Mouse (Mus musculus) limb, embryonic 10.5 days (tissue): Measurements from ENCODE around the gene Myo1d. TPM values are rescaled to one million over a fixed set of nuclear protein-coding genes. Genes with fewer than 3 reads are reported as not detected.

Source experiments
- DNase-seq: peaks from one replicate; pipeline ENCODE4 v3.0.0-alpha.2; 2017; ENCODE audit warnings: low spot score
- H3K27ac ChIP-seq: fragments of 300-500 bp; sonication (generic); 2 replicates; pipeline ENCODE4 v1.5.1; 2016; ENCODE audit warnings: mild to moderate bottlenecking
- H3K27me3 ChIP-seq: fragments of 300-500 bp; sonication (generic); 2 replicates; pipeline ENCODE4 v1.6.1; 2016; ENCODE audit warnings: low read depth, mild to moderate bottlenecking; ENCODE audit not compliant: poor library complexity, severe bottlenecking
- H3K36me3 ChIP-seq: fragments of 300-500 bp; sonication (generic); 2 replicates; pipeline ENCODE4 v1.6.1; 2016; ENCODE audit warnings: mild to moderate bottlenecking, moderate library complexity
- H3K4me1 ChIP-seq: fragments of 300-500 bp; sonication (generic); 2 replicates; pipeline ENCODE4 v1.6.1; 2016
- H3K4me3 ChIP-seq: fragments of 300-500 bp; sonication (generic); 2 replicates; pipeline ENCODE4 v1.5.1; 2016; ENCODE audit warnings: mild to moderate bottlenecking, moderate library complexity
- H3K9me3 ChIP-seq: fragments of 300-500 bp; sonication (generic); replicated peaks from 2 replicates; pipeline ENCODE4 v1.6.1; 2016; ENCODE audit warnings: mild to moderate bottlenecking
- WGBS: fragments of 180-500 bp; shearing (Covaris S2); methylation state at CpG from one replicate; pipeline ENCODE4 v1.1.7; 2016; 5-methylcytosine and 5-hydroxymethylcytosine counted together
- polyA plus RNA-seq: library from polyadenylated mRNA; unstranded; fragments of >200 nt; fragmentation: Nextera tagmentation; extraction: Ambion mirVana; gene quantifications from 2 replicates; pipeline ENCODE4 v1.2.1, GENCODE M21; 2016

Gene Myo1d
- polyA plus RNA-seq, 1 experiment from 2014 or later: 4.6 TPM

DNA sequence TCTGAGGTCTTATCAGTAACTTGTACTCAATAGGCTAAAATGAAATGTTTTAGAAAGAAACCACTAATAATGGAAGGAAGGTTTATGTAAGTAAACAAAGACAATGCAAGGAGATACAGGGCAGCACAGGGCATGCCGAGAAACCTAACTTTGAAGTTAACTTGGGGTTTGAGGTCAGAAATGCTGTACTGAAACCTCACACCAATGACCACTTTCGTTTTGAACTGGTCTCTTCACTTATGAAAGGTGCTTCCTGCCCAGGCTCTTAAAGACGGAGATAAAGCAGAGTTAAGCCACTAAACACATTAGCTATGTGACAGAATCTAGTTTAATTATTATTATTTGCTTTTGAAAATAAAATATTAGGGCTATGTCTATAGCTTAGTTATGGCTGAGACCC is 204.0 kb downstream of the Myo1d start:
- H3K4me3 ChIP-seq: no peak overlapping the region

DNA sequence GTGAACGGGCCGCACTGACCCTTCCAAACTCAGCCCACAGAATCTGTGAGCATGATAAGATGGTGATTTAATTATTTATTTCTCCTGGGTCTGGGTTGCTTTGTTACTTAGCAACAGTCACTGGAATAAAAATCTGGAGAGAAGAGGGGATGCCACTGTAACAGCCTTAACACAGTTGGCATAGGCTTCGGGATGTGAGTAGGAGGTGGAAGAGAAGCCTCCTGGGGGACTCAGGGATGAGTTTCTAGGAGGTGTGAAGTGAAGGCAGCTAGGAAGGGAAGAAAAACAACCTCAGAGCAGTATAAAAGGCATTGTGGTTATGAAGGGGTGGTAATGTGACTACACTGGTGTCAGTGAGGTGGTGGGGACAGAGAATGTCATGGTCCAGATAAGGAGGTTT is 213.5 kb downstream of the Myo1d start:
- Histone ChIP-seq H3K4me1 (0 out of 2 replicates have a peak, but pooled peaks cover 2% of the 10 kb centered on the region), H3K4me3 (no peak overlapping the region), H3K27ac (no peak overlapping the region), H3K27me3 (no peaks in the 10 kb centered on the region), H3K9me3 (no peaks in the 10 kb centered on the region), H3K36me3 (no peaks in the 10 kb centered on the region)
- no peak for DNase-seq
- WGBS: 77% methylated on average over 3 of the region's 3 CpGs

More for the DNA sequence above, 204.0 kb downstream of the Myo1d start:
- Histone ChIP-seq H3K27ac (no peak overlapping the region), H3K27me3 (no peaks in the 10 kb centered on the region), H3K36me3 (no peaks in the 10 kb centered on the region), H3K9me3 (no peaks in the 10 kb centered on the region), H3K4me1 (peaks cover 8% of the 10 kb centered on the region)
- 88% methylated on average over 3 of the region's 3 CpGs for WGBS
- DNase-seq: no peak

DNA sequence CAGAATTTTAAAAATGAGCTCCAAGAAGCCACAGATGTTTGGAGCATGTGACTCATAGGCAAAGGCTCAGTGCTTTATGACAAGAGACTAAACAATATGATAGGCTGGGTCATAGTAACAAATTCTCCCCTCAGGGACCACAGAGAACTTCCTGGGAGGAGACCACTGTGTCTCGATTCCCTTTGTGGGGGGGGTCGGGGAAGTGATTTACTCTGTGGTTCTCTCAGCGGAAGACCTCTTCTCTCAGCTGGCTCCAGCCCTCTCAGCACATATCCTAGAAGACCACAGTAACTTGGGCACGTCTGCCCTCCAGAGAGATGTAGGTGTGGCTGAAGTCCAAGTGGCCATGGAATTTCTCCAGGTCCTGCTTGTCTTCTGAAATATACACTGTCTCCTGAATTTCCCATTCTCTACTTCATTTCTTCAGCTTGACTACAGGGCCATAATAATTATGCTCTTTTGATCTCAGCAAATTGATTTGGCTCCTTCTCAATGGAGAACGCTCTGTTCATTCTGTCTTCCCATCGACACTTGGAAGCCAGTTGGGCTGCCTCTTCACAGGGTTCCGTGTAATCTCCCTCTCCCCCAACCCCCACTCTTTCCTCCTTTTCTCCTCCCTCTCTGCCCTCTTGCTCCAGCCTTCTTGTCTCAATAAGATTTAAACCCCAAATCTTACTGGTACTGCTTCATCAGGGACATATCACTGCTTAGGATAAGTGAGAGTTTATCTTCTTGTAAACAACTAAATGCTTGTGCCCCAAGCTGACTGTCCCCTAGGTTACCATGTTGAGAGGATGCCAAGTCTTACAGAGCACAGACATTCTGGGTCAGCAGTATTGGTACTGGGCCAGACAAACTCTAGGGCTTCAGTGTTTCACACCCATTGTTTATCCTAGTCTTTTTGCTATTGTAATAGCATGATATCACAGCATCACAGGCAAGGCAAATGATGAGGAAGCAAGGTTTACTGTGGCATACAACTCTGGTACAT is 214.6 kb downstream of the Myo1d start:
- Histone ChIP-seq H3K4me1 (0 out of 2 replicates have a peak, but pooled peaks cover 2% of the 10 kb centered on the region), H3K27me3 (no peaks in the 10 kb centered on the region), H3K27ac (no peak overlapping the region), H3K9me3 (no peaks in the 10 kb centered on the region), H3K4me3 (no peak overlapping the region), H3K36me3 (no peaks in the 10 kb centered on the region)
- no peak for DNase-seq
- WGBS: 86% methylated on average over 7 of the region's 7 CpGs

DNA sequence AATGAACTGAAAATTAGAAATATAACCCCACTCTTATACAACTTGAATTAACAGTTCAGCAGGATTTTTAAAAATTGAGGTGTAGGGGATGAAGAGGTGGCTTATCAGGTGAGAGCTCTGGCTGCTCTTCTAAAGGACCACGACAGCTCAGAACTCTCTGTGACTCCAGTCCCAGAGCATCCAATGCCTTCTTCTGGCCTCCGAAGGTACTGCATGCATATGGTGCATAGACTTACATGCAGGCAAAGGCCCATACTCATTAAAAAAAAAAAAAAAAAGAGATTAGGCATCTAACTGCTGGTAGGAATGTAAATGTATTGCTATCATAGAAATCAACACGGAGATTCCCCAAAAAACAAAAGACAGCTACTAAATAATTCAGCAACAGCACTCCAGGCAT is 217.3 kb downstream of the Myo1d start:
- Histone ChIP-seq H3K4me1 (0 out of 2 replicates have a peak, but pooled peaks cover 2% of the 10 kb centered on the region), H3K9me3 (no peaks in the 10 kb centered on the region), H3K4me3 (no peak overlapping the region), H3K27ac (no peak overlapping the region), H3K27me3 (no peaks in the 10 kb centered on the region), H3K36me3 (no peaks in the 10 kb centered on the region)
- DNase-seq: no peak
- 47% methylated on average over 3 of the region's 3 CpGs for WGBS

DNA sequence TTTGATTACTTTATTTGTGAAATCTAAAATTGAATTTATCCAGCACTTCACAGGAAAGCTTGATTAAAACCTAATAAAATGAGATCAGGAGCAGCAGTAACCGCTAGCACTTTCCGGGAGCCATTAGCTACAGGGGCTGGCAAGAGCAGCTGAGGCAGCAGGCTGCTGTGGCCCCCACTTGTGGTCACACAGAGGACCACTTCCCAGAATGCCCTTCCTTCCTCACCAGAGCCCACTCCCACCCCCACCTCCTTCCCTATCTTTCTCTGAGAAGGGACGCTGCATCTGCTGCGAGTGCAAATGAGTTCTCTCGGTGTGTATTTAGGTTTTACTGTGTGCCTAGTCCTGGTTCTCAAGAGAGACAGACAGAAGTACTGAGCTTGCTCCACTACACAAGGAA is 219.1 kb downstream of the Myo1d start:
- H3K27me3 ChIP-seq: no peaks in the 10 kb centered on the region
- 79% methylated on average over 5 of the region's 5 CpGs for WGBS
- H3K4me1 ChIP-seq: no peaks in the 10 kb centered on the region
- no peaks in the 10 kb centered on the region for H3K36me3 ChIP-seq
- no peak overlapping the region for H3K27ac ChIP-seq
- no peaks in the 10 kb centered on the region for H3K9me3 ChIP-seq
- DNase-seq: no peak
- no peak overlapping the region for H3K4me3 ChIP-seq

DNA sequence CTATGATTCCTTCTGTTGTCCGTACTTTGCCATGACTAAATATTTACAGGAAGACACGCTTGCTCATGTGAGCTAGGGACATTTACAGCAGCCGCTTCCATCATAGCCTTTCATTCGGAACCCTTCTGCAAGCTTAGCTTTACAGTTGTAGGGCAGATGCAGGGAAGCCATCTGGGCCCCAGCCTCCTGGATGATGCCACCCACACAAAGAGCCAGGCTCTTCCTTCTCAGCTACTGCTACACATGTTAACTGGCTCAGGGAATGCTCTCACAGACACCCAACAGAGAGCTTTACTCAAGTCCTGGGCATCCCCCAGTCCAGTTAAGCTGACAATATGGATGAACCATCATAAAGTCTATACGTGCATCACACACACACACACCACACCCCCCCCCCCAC is 224.4 kb downstream of the Myo1d start:
- Histone ChIP-seq H3K9me3 (no peaks in the 10 kb centered on the region), H3K27ac (no peak overlapping the region), H3K4me3 (no peak overlapping the region), H3K27me3 (no peaks in the 10 kb centered on the region), H3K4me1 (peaks cover 1% of the 10 kb centered on the region), H3K36me3 (no peaks in the 10 kb centered on the region)
- no peak for DNase-seq
- WGBS: 89% methylated on average over 5 of the region's 5 CpGs

DNA sequence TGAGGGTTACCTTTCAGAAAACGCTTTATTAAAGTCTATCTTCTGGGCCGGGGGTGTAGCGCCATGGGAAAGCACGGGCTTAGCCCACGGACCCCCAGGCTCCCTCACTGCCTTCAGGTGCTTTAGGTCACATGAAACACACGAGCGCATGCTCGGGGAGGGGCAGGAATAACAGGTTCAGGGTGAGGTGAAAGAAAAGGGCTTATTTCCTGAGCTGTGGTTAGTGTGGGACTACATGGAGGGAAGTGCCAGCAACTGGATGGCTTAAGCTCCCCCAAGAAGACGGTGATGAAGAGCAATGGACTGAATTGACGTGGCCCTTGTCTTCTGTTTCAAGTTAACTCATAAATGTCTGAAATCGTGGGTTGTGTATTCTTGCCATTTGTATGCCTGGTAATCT is 226.8 kb downstream of the Myo1d start:
- no peak for DNase-seq
- no peaks in the 10 kb centered on the region for H3K9me3 ChIP-seq
- H3K4me1 ChIP-seq: peaks cover 10% of the 10 kb centered on the region
- H3K27me3 ChIP-seq: no peaks in the 10 kb centered on the region
- no peak overlapping the region for H3K4me3 ChIP-seq
- no peak overlapping the region for H3K27ac ChIP-seq
- WGBS: 87% methylated on average over 11 of the region's 11 CpGs
- H3K36me3 ChIP-seq: no peaks in the 10 kb centered on the region

DNA sequence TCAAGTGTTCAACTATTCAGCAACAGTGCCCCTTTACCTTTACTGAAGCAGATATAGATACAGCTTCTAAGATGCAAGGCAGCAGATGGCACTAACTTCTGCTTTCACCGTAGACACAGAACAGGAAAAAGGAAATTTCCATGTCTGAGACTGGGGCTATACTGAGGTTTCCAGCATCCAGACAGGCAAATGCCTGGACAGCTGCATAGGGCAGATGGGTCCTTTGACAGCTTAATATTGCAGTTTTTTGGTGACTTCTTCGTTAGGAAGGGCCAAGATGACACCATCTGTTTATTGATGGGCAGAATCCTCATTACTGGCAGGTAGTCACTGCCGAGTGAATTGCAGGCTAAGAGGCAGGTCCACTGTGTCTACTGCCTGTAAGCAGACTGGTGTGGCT is 228.2 kb downstream of the Myo1d start:
- no peak overlapping the region for H3K4me3 ChIP-seq
- no peaks in the 10 kb centered on the region for H3K27me3 ChIP-seq
- 65% methylated on average over 3 of the region's 3 CpGs for WGBS
- H3K36me3 ChIP-seq: no peaks in the 10 kb centered on the region
- peaks cover 10% of the 10 kb centered on the region for H3K4me1 ChIP-seq
- no peaks in the 10 kb centered on the region for H3K9me3 ChIP-seq
- DNase-seq: no peak
- no peak overlapping the region for H3K27ac ChIP-seq

DNA sequence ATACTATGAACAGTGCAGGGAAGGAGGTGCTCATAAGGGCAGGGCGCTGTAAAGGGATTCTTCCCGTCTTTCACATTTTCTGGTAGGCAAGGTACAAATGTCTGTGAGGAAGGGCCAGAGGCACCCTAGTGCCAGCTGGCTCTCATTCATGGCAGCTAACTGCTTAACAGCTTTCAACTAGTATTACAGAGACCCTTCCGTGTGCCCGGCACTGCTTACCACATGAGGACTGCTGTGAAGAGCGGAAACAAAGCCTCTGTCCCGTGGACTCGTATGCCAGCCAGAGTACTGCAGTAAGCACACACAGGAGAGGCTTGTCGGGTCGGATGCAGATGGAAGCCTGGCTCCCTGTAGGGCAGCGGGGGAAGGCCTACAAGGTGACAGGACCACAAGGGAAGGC is 229.6 kb downstream of the Myo1d start:
- DNase-seq: no peak
- no peak overlapping the region for H3K27ac ChIP-seq
- 82% methylated on average over 10 of the region's 10 CpGs for WGBS

DNA sequence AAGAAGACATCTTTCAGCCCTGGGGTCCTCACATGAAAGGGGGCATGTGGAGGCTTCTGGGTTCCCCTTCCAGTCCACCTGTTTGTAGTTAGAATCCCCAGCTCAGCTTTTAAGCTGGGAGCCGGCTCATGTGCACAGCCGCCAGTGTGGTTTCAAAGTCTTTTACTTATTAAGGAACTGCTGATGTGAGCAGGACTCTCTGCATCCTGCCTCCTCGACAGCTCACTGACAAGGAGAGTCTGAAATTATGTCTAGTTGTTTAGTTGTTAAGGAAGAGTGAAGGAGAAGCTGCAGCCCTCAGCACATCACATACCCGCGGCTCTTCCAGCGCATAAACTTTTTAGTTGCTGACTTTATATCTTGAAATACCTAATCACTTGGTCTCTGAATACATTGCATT is 230.0 kb downstream of the Myo1d start:
- H3K36me3 ChIP-seq: no peaks in the 10 kb centered on the region
- WGBS: 59% methylated on average over 6 of the region's 6 CpGs
- peaks cover 10% of the 10 kb centered on the region for H3K4me1 ChIP-seq
- no peaks in the 10 kb centered on the region for H3K27me3 ChIP-seq
- no peak overlapping the region for H3K4me3 ChIP-seq
- no peaks in the 10 kb centered on the region for H3K9me3 ChIP-seq
- no peak for DNase-seq
- no peak overlapping the region for H3K27ac ChIP-seq

More for the DNA sequence above, 229.6 kb downstream of the Myo1d start:
- H3K27me3 ChIP-seq: no peaks in the 10 kb centered on the region
- no peaks in the 10 kb centered on the region for H3K9me3 ChIP-seq
- no peak overlapping the region for H3K4me3 ChIP-seq
- no peaks in the 10 kb centered on the region for H3K36me3 ChIP-seq
- H3K4me1 ChIP-seq: peaks cover 10% of the 10 kb centered on the region

DNA sequence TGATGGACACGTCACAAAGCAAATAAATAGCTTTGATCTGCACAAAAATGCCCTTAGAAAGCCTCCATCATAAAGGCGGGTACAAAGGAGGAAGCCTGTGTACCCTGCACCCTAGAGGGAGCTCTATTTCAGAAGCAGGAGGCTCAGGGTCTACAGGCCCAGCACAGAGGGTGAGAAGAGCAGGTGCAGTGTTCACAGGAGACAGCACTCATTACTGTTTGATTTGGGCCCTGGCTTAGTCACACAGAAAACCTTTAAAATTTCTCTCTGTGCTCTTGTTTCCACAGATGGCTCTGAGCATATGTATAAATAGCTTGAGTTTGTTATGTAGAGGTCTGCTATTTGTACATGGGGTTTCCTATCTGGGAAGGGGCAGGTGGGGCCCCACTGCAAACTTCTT is 233.6 kb downstream of the Myo1d start:
- Histone ChIP-seq H3K4me1 (peaks cover 10% of the 10 kb centered on the region), H3K27me3 (no peaks in the 10 kb centered on the region), H3K9me3 (no peaks in the 10 kb centered on the region), H3K36me3 (no peaks in the 10 kb centered on the region), H3K27ac (no peak overlapping the region), H3K4me3 (no peak overlapping the region)
- no peak for DNase-seq
- 74% methylated on average over 2 of the region's 2 CpGs for WGBS

DNA sequence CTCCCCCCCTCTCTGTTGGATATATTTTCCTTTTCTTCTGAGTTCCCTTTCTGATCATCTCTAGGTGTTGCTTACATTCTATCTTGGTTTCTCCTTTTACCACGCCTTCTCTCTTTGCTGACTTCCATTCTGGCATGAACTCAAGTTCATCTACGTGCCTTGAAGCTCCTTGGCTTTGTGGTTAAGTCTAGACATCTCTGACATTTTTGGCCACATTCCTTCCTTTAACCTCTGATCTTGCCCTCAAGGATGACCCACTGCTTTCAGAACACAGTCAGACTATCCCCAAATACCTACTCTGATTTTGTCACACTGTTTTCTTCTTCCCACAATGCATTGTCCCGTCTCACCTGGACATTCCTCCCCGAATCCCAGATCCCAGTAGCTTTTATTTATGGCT is 240.8 kb downstream of the Myo1d start:
- H3K9me3 ChIP-seq: no peaks in the 10 kb centered on the region
- H3K27ac ChIP-seq: no peak overlapping the region
- no peak overlapping the region for H3K4me3 ChIP-seq
- H3K4me1 ChIP-seq: no peaks in the 10 kb centered on the region
- WGBS: 86% methylated on average over 4 of the region's 4 CpGs
- H3K36me3 ChIP-seq: no peaks in the 10 kb centered on the region
- no peak for DNase-seq
- no peaks in the 10 kb centered on the region for H3K27me3 ChIP-seq

DNA sequence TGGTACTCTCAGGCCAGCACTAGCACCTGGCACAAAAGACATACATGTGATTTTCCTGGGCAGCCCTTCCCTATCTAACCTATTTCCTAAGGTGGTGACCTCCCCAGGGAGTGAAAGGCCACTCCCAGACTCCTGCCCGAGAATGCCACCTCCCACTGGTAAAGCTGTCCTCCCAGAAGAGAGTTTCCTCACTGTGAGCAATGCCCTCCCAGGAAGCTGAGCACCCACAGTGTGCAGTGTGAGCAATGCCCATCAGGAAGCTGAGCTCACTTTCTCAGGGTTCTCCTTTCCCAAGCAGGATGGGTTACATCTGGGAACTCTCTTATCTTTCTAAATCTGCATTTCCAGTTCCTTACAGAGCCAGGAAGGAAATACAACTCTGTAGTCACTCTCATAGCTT is 246.9 kb downstream of the Myo1d start:
- WGBS: 52% methylated on average over 1 of the region's 1 CpGs
- no peaks in the 10 kb centered on the region for H3K27me3 ChIP-seq
- DNase-seq: no peak
- no peaks in the 10 kb centered on the region for H3K4me1 ChIP-seq
- no peaks in the 10 kb centered on the region for H3K9me3 ChIP-seq
- no peak overlapping the region for H3K27ac ChIP-seq
- H3K4me3 ChIP-seq: no peak overlapping the region
- H3K36me3 ChIP-seq: no peaks in the 10 kb centered on the region
